Mouse (Mus musculus) C2C12 (cell line): ENCODE data around the gene Spz1. TPM values are rescaled to one million over a fixed set of nuclear protein-coding genes. Genes with fewer than 3 reads are reported as not detected.
A peak's percentile ranks its signal among the peaks of the same experiment; 100 is the strongest.

Experiments used
- H3K27me3 ChIP-seq: one replicate; pipeline ENCODE4 v1.6.1; 2011; ENCODE audit not compliant: control insufficient read depth, insufficient read depth, insufficient read length
- H3K36me3 ChIP-seq: one replicate; pipeline ENCODE4 v1.6.1; 2011; ENCODE audit not compliant: control insufficient read depth, insufficient read depth
- H3K4me3 ChIP-seq: one replicate; pipeline ENCODE4 v1.5.1; 2011; ENCODE audit warnings: mild to moderate bottlenecking, control low read depth; ENCODE audit not compliant: poor library complexity, insufficient read depth, severe bottlenecking
- H3K79me2 ChIP-seq: one replicate; pipeline ENCODE4 v1.6.1; 2011; ENCODE audit not compliant: control insufficient read depth, insufficient read depth
- H3K79me3 ChIP-seq: one replicate; pipeline ENCODE4 v1.6.1; 2011; ENCODE audit warnings: low read depth, control low read depth
- H3ac ChIP-seq: one replicate; pipeline ENCODE3; 2011; ENCODE audit warnings: low read depth; ENCODE audit not compliant: control insufficient read depth, insufficient read length
- CEBPB ChIP-seq: IDR thresholded peaks from one replicate; pipeline ENCODE4 v1.6.1; 2011; ENCODE audit warnings: low read depth, mild to moderate bottlenecking, control low read depth, moderate library complexity
- CTCF ChIP-seq: IDR thresholded peaks from one replicate; pipeline ENCODE4 v1.5.1; 2011; ENCODE audit not compliant: control insufficient read depth, insufficient read depth, insufficient read length
- FOSL1 ChIP-seq: IDR thresholded peaks from one replicate; pipeline ENCODE4 v1.8.0; 2011; ENCODE audit warnings: mild to moderate bottlenecking, low read length; ENCODE audit not compliant: poor library complexity, insufficient read depth, severe bottlenecking
- MAX ChIP-seq: IDR thresholded peaks from one replicate; pipeline ENCODE4 v1.6.1; 2011; ENCODE audit warnings: mild to moderate bottlenecking, control low read depth
- MYOD1 ChIP-seq: IDR thresholded peaks from one replicate; pipeline ENCODE4 v1.6.1; 2011; ENCODE audit warnings: low read depth; ENCODE audit not compliant: control insufficient read depth, insufficient read length
- MYOG ChIP-seq: IDR thresholded peaks from one replicate; pipeline ENCODE4 v1.6.1; 2011; ENCODE audit not compliant: control insufficient read depth, insufficient read length; ENCODE audit errors: extremely low read depth
- USF1 ChIP-seq: IDR thresholded peaks from one replicate; pipeline ENCODE4 v1.6.1; 2011; ENCODE audit warnings: low read depth, mild to moderate bottlenecking, control low read depth, moderate library complexity
- polyA plus RNA-seq: library from polyadenylated mRNA; unstranded; fragments of >200 nt; fragmentation: generic; extraction: Trizol; gene quantifications from one replicate; pipeline ENCODE4 v1.2.1, GENCODE M21; 2012; ENCODE audit warnings: missing spikeins

Gene Spz1
- polyA plus RNA-seq, 1 experiment, result 0.06 TPM

GRCm38 (mm10) chr13:92594907-92595306 is 18.9 kb upstream of the Spz1 start:
- H3K4me3 ChIP-seq, result no peak overlapping the region
- H3K27me3 ChIP-seq, result no peaks in the 10 kb centered on the region
- no peak overlapping the region for H3ac ChIP-seq
- H3K79me2 ChIP-seq, result no peaks in the 10 kb centered on the region
- H3K79me3 ChIP-seq, result no peaks in the 10 kb centered on the region
- TF ChIP-seq MAX (no peak), MYOD1 (no peak), CEBPB (no peak), MYOG (no peak), CTCF (no peak), FOSL1 (no peak), USF1 (no peak)
- no peaks in the 10 kb centered on the region for H3K36me3 ChIP-seq

GRCm38 (mm10) chr13:92594481-92594880 is 18.5 kb upstream of the Spz1 start:
- Histone ChIP-seq H3ac (no peak overlapping the region), H3K27me3 (no peaks in the 10 kb centered on the region), H3K79me3 (no peaks in the 10 kb centered on the region), H3K4me3 (no peak overlapping the region), H3K79me2 (no peaks in the 10 kb centered on the region), H3K36me3 (no peaks in the 10 kb centered on the region)
- TF ChIP-seq CTCF, result no peak
- no peak for TF ChIP-seq MYOD1
- TF ChIP-seq MAX, result no peak
- TF ChIP-seq FOSL1, result no peak
- no peak for TF ChIP-seq CEBPB
- no peak for TF ChIP-seq MYOG
- no peak for TF ChIP-seq USF1

GRCm38 (mm10) chr13:92593731-92594396 is 17.9 kb upstream of the Spz1 start:
- Histone ChIP-seq H3K36me3 (no peaks in the 10 kb centered on the region), H3K27me3 (no peaks in the 10 kb centered on the region), H3ac (no peak overlapping the region), H3K79me3 (no peaks in the 10 kb centered on the region), H3K79me2 (no peaks in the 10 kb centered on the region), H3K4me3 (no peak overlapping the region)
- TF ChIP-seq MYOD1, result no peak
- TF ChIP-seq FOSL1, result no peak
- TF ChIP-seq USF1, result no peak
- TF ChIP-seq MAX, result no peak
- TF ChIP-seq CTCF, result no peak
- TF ChIP-seq CEBPB, result no peak
- no peak for TF ChIP-seq MYOG

GRCm38 (mm10) chr13:92592786-92593635 is 17.0 kb upstream of the Spz1 start:
- TF ChIP-seq MYOG, result no peak
- TF ChIP-seq MYOD1, result peak; percentile 14
- Histone ChIP-seq H3K27me3 (no peaks in the 10 kb centered on the region), H3K79me2 (no peaks in the 10 kb centered on the region), H3K36me3 (no peaks in the 10 kb centered on the region), H3ac (no peak overlapping the region), H3K79me3 (no peaks in the 10 kb centered on the region), H3K4me3 (no peak overlapping the region)

GRCm38 (mm10) chr13:92592268-92592785 is 16.4 kb upstream of the Spz1 start:
- no peak for TF ChIP-seq MAX
- TF ChIP-seq MYOD1, result no peak
- TF ChIP-seq CEBPB, result no peak
- no peak for TF ChIP-seq MYOG
- no peak for TF ChIP-seq FOSL1
- TF ChIP-seq USF1, result no peak
- TF ChIP-seq CTCF, result no peak
- Histone ChIP-seq H3K79me2 (no peaks in the 10 kb centered on the region), H3ac (no peak overlapping the region), H3K4me3 (no peak overlapping the region), H3K27me3 (no peaks in the 10 kb centered on the region), H3K36me3 (no peaks in the 10 kb centered on the region), H3K79me3 (no peaks in the 10 kb centered on the region)

GRCm38 (mm10) chr13:92591225-92591624 is 15.3 kb upstream of the Spz1 start:
- TF ChIP-seq MAX, result no peak
- TF ChIP-seq FOSL1, result no peak
- TF ChIP-seq CEBPB, result no peak
- no peak for TF ChIP-seq CTCF
- no peak for TF ChIP-seq MYOG
- no peak for TF ChIP-seq MYOD1
- TF ChIP-seq USF1, result no peak
- Histone ChIP-seq H3K36me3 (no peaks in the 10 kb centered on the region), H3K79me3 (no peaks in the 10 kb centered on the region), H3K27me3 (no peaks in the 10 kb centered on the region), H3K79me2 (no peaks in the 10 kb centered on the region), H3ac (no peak overlapping the region), H3K4me3 (no peak overlapping the region)
